Mouse (Mus musculus) midbrain, postnatal 0 days (tissue): Measurements from ENCODE around the gene Nebl. TPM values are rescaled to one million over a fixed set of nuclear protein-coding genes. Genes with fewer than 3 reads are reported as not detected.
A peak's percentile ranks its signal among the peaks of the same experiment; 100 is the strongest.

ENCODE experiments used
- ATAC-seq: fragments of 200-750 bp; cut with Nextera tagmentation; 2 replicates; pipeline ENCODE4 v1.8.0; 2017; ENCODE audit warnings: moderate number of reproducible peaks, mild to moderate bottlenecking, moderate TSS enrichment, moderate library complexity; ENCODE audit not compliant: low FRiP score
- DNase-seq: peaks from one replicate; pipeline ENCODE4 v3.0.0-alpha.2; 2015; ENCODE audit warnings: low spot score
- H3K27ac ChIP-seq: fragments of 300-500 bp; sonication (generic); 2 replicates; pipeline ENCODE4 v1.5.1; 2014; ENCODE audit warnings: low read depth, mild to moderate bottlenecking, low read length, mixed read lengths
- H3K27me3 ChIP-seq: fragments of 300-500 bp; sonication (generic); 2 replicates; pipeline ENCODE4 v1.6.1; 2014; ENCODE audit warnings: low read length, control low read depth, mixed read lengths; ENCODE audit not compliant: insufficient read depth
- H3K36me3 ChIP-seq: fragments of 300-500 bp; sonication (generic); 2 replicates; pipeline ENCODE4 v1.6.1; 2014; ENCODE audit warnings: low read length, control low read depth, mixed read lengths; ENCODE audit not compliant: insufficient read depth
- H3K4me1 ChIP-seq: fragments of 300-500 bp; sonication (generic); 2 replicates; pipeline ENCODE4 v1.6.1; 2014; ENCODE audit warnings: mild to moderate bottlenecking, control low read depth, antibody characterized with exemption, low read length, mixed read lengths; ENCODE audit not compliant: insufficient read depth
- H3K4me2 ChIP-seq: fragments of 300-500 bp; sonication (generic); 2 replicates; pipeline ENCODE4 v1.6.1; 2014; ENCODE audit warnings: low read depth, mild to moderate bottlenecking, low read length, mixed read lengths; ENCODE audit not compliant: poor library complexity, severe bottlenecking
- H3K4me3 ChIP-seq: fragments of 300-500 bp; sonication (generic); 2 replicates; pipeline ENCODE4 v1.5.1; 2014; ENCODE audit warnings: low read depth, mild to moderate bottlenecking, low read length, moderate library complexity
- H3K9ac ChIP-seq: fragments of 300-500 bp; sonication (generic); replicated peaks from 2 replicates; pipeline ENCODE4 v1.6.1; 2014; ENCODE audit warnings: mild to moderate bottlenecking, low read length, moderate library complexity, mixed read lengths; ENCODE audit not compliant: poor library complexity, severe bottlenecking
- H3K9me3 ChIP-seq: fragments of 300-500 bp; sonication (generic); 2 replicates; pipeline ENCODE4 v1.6.1; 2016; ENCODE audit warnings: low read length, control low read depth
- CTCF ChIP-seq: IDR thresholded peaks from 2 replicates; pipeline ENCODE4 v1.5.1; 2016; ENCODE audit warnings: antibody characterized with exemption, mild to moderate bottlenecking
- WGBS: fragments of 180-500 bp; shearing (Covaris S2); extraction: QIAGEN DNeasy Blood & Tissue Kit; methylation state at CpG from one replicate; pipeline ENCODE4 v1.1.7; 2014; 5-methylcytosine and 5-hydroxymethylcytosine counted together
- polyA plus RNA-seq: library from polyadenylated mRNA; unstranded; fragments of >200 nt; fragmentation: Nextera tagmentation; extraction: Ambion mirVana; gene quantifications from 2 replicates; pipeline ENCODE4 v1.2.1, GENCODE M21; 2015
- total RNA-seq: library from RNA; depleted of rRNA; stranded (reverse); fragments of >200 nt; gene quantifications from 2 replicates; pipeline ENCODE4 v1.2.3, GENCODE M21; 2014

Gene Nebl
- total and polyA plus RNA-seq, 2 experiments from 2014 or later: 11.7 to 24.0 TPM

DNA sequence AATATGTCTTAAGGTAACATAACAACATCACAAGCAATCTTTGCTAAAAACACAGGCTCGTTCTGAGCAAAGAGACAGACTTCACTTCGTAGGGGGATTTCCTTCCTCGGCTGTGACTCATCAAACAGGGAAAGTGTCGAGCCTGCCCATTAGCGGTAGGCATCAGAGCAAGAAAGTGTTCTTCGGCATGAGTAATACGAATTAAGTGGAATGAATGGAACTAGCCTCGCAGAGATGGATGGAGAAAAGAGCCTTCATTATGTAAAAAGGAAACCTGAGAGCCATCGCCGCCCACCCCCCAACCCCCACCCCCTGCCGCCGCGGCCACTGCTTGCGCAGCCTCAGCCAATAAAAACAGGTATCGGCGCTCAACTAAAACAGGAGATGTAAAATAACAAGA, 10.3 kb upstream of the Nebl start:
- H3K36me3 ChIP-seq: no peaks in the 10 kb centered on the region
- TF ChIP-seq CTCF: no peak
- H3K27ac ChIP-seq: no peak overlapping the region
- H3K9ac ChIP-seq: no peak overlapping the region
- H3K4me2 ChIP-seq: peak overlapping the region; percentile 60
- 1% methylated on average over 16 of the region's 16 CpGs for WGBS
- peak overlapping the region; percentile 33 for H3K4me3 ChIP-seq
- H3K4me1 ChIP-seq: no peaks in the 10 kb centered on the region
- H3K9me3 ChIP-seq: no peaks in the 10 kb centered on the region
- ATAC-seq: 0 out of 2 replicates have a peak, but pooled peaks have one; percentile 49
- DNase-seq: peak; percentile 32
- H3K27me3 ChIP-seq: no peaks in the 10 kb centered on the region; the same call in 1 of the 2 replicates

GRCm38 (mm10) chr2:17740454-17740853, 9.2 kb upstream of the Nebl start:
- no peak for DNase-seq
- 58% methylated on average over 2 of the region's 2 CpGs for WGBS
- Histone ChIP-seq H3K4me2 (no peak overlapping the region), H3K4me3 (no peak overlapping the region), H3K4me1 (no peaks in the 10 kb centered on the region), H3K27ac (no peak overlapping the region), H3K9ac (no peak overlapping the region), H3K36me3 (no peaks in the 10 kb centered on the region), H3K27me3 (no peaks in the 10 kb centered on the region; the same call in 1 of the 2 replicates), H3K9me3 (no peaks in the 10 kb centered on the region)
- ATAC-seq: no peak
- TF ChIP-seq CTCF: no peak

DNA sequence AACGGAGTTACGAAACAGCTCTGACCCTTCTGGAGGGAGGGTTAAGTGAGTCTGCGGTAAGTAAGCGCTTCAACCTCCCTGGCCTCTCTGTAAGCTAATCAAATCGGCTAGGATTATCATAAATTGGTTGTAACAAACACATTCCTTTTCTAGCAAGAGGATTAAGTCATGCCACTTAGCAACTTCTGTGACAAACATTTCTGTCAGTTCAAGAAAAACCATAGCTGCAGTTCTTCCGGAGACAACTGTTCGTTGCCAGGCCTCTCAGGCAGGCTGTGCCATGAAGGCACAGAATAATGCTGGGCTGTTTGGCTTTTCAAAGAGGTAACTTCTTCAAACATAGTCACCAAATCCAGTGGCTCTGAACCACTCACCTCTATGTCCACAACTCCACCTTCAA, 946 bp upstream of the Nebl start:
- DNase-seq (no peak), ATAC-seq (no peak)
- Histone ChIP-seq H3K4me3 (no peak overlapping the region), H3K4me2 (peak overlapping the region; percentile 94; the same call in 1 of the 2 replicates), H3K27ac (no peak overlapping the region), H3K36me3 (no peaks in the 10 kb centered on the region; the same call in 1 of the 2 replicates), H3K9me3 (no peaks in the 10 kb centered on the region), H3K9ac (no peak overlapping the region), H3K4me1 (no peaks in the 10 kb centered on the region), H3K27me3 (0 out of 2 replicates have a peak, but pooled peaks cover 4% of the 10 kb centered on the region)
- WGBS: 28% methylated on average over 7 of the region's 7 CpGs
- no peak for TF ChIP-seq CTCF

DNA sequence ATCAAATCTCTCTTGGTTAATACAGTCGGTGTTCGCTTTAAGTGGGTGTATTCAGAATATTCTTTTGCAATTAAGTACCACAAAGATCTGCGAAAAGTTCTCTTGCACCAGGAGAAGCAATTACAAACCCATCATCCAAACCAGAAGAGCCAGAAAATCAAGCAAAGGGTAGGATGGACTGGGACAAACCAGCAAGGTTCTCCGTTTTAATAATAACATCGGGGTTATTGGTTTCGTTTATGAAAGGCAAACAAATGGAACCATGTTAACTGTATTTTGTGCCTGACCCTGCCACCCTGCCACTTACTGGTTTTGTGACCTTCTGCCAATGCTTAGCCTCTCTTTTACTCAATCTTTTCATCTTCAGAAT, 552 bp upstream of the Nebl start:
- Histone ChIP-seq H3K4me1 (no peaks in the 10 kb centered on the region), H3K27ac (no peak overlapping the region), H3K27me3 (0 out of 2 replicates have a peak, but pooled peaks cover 4% of the 10 kb centered on the region), H3K4me3 (peak overlapping the region; percentile 82), H3K9me3 (no peaks in the 10 kb centered on the region), H3K4me2 (peak overlapping the region; percentile 94), H3K36me3 (no peaks in the 10 kb centered on the region; the same call in 1 of the 2 replicates), H3K9ac (no peak overlapping the region)
- ATAC-seq: no peak
- WGBS: 11% methylated on average over 6 of the region's 6 CpGs
- TF ChIP-seq CTCF: no peak
- DNase-seq: no peak

GRCm38 (mm10) chr2:17730648-17730956, 662 bp downstream of the Nebl start:
- ATAC-seq (peak; percentile 27; the same call in 1 of the 2 replicates), DNase-seq (no peak)
- peak overlapping the region; percentile 70 for H3K9ac ChIP-seq
- WGBS: 0% methylated on average over 18 of the region's 20 CpGs
- 0 out of 2 replicates have a peak, but pooled peaks have one; percentile 24 for TF ChIP-seq CTCF
- H3K9me3 ChIP-seq: no peaks in the 10 kb centered on the region
- peak overlapping the region; percentile 94 for H3K4me2 ChIP-seq
- H3K36me3 ChIP-seq: no peaks in the 10 kb centered on the region; the same call in 1 of the 2 replicates
- no peaks in the 10 kb centered on the region for H3K4me1 ChIP-seq
- peak overlapping the region; percentile 77; the same call in 1 of the 2 replicates for H3K27ac ChIP-seq
- H3K4me3 ChIP-seq: peak overlapping the region; percentile 82
- H3K27me3 ChIP-seq: 0 out of 2 replicates have a peak, but pooled peaks cover 4% of the 10 kb centered on the region

DNA sequence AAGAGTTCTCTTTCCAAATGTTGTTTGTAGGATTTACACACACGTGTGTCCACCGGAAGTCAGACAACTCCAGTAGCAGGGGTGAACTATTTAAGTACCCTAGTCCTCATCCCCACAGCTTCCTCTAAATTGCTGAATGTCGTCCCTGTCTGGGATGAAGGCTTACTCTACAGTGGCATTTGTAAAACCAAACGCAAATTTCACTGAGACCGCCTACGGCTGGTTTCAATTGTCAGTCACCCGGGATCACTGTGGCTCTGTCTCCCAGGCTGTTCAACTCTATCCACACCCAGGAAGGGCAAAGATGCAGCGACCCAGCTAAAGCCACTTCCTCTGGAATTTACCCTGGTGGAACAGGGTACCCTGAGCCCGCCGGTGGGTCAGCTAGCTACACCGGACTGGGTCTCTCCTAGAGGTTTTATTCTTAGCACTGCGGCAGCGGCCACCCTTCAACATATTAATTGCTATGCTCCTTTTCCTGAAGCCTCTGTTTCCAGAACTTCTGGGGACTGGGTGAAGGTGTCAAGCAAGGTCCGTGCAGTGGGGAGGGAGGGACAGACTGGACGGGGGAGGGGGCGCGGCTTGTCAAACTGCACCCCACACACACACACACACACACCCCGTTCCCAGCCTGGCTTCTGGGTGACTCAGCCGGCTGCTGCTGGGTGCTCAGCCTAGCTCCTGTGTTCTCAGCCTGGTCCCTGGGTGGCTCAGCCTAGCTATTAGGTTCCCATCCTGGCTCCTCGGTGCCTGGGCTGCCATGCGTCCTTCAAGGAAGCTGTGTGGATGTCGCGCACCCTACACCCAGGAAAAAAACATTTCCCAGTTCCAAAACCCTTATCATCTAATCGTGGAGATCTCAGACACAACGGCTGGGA, 1.3 kb downstream of the Nebl start:
- Histone ChIP-seq H3K4me2 (peak overlapping the region; percentile 94), H3K4me3 (peak overlapping the region; percentile 82), H3K9me3 (no peaks in the 10 kb centered on the region), H3K4me1 (no peaks in the 10 kb centered on the region), H3K9ac (peak overlapping the region; percentile 70), H3K27ac (peak overlapping the region; percentile 77), H3K27me3 (0 out of 2 replicates have a peak, but pooled peaks cover 4% of the 10 kb centered on the region), H3K36me3 (no peaks in the 10 kb centered on the region; the same call in 1 of the 2 replicates)
- DNase-seq: peak; percentile 28
- 3% methylated on average over 23 of the region's 25 CpGs for WGBS
- TF ChIP-seq CTCF: no peak
- peak; percentile 64 for ATAC-seq
